ENCODE assay signal across 8 mouse cellular contexts in the genomic region with DNA sequence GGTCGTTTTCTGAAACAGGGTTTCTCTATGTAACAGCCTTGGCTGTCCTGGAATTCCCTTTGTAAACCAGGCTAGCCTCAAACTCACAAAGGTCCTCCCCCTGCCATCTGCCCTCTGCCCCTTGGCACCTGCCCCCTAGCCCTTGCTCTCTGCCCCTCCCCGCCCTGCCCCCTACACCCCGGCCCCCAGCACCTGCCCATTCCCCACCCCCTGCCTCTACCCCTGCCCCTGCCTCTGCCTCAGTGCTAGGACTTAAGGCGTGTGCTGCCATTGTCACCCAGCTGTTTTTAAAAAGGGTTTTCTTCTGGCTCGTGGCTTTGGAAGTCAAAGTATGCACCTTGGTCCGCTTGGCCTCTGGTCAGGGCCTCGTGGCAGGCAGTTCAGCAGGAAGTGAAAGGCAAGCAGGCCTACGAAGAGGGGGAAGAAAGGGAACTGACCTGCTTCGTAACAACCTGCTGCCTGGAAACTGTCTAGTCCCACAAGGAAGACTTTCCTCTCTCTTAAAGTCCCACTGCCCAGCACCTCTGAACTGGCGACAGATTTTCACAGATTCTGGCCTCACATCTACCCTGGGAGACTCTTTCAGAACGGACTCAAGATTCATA.
DNase-seq lines count a peak whose midpoint lies in the region; ATAC-seq lines count a peak whose summit lies in the region.

No protein-coding gene starts in this region.

- no peak overlapping the region for H3K4me3 ChIP-seq in intestine, embryonic 15.5 days (replicated peaks)

- H3K27me3 ChIP-seq in intestine, embryonic 15.5 days (replicated peaks), result no peaks in the 10 kb centered on the region; the same call in 1 of the 2 replicates

- ATAC-seq in intestine, embryonic 15.5 days, result peak; percentile 44
- ATAC-seq in megakaryocyte, adult 5-6 weeks (ENCODE audit: poor library complexity, severe bottlenecking), result peak; percentile 65
- ATAC-seq in CD4-positive, CD25-positive, alpha-beta regulatory T cell, adult 4 months, result no peak

- 0 out of 2 replicates have a peak, but pooled peaks cover 3% of the 10 kb centered on the region for H3K4me1 ChIP-seq in intestine, embryonic 15.5 days (replicated peaks)

- no peaks in the 10 kb centered on the region for H3K36me3 ChIP-seq in intestine, embryonic 15.5 days

- H3K4me2 ChIP-seq in intestine, embryonic 15.5 days (replicated peaks), result peak overlapping the region; percentile 24; the same call in 1 of the 2 replicates

- WGBS in intestine, embryonic 15.5 days, result 21% methylated on average over 11 of the region's 11 CpGs

- intact Hi-C loops in heart, postnatal 25 days (cut with DNase I), result no loop called here

- H3K9me3 ChIP-seq in intestine, embryonic 15.5 days, result no peaks in the 10 kb centered on the region

- DNase-seq in heart, adult 11 months, result peak; percentile 76
- no peak for DNase-seq in heart, postnatal 25 days (ENCODE audit: low spot score)
- peak; percentile 71 for DNase-seq in adipocyte (ENCODE audit: low spot score)
- no peak for DNase-seq in right cerebral cortex, adult 2 months (ENCODE audit: low spot score in 2 of 2)
- DNase-seq in cerebellum, adult 11-12 months, result no peak

- no peak overlapping the region for H3K27ac ChIP-seq in intestine, embryonic 15.5 days

- H3K9ac ChIP-seq in intestine, embryonic 15.5 days, result no peak overlapping the region

Comparison
In these comparisons a context has a peak if more than half of its experiments do, and no peak if none do; other contexts are left out.
1. DNase-seq: peak in heart, adult 11 months (single experiment) and adipocyte (single experiment); none in heart, postnatal 25 days (single experiment), right cerebral cortex, adult 2 months (0 of 2) and cerebellum, adult 11-12 months (single experiment).